Comparison of ENCODE assay signal across 8 mouse cellular contexts in genomic region chr3:129429161-129430111, GRCm38 (mm10).
DNase-seq lines count a peak whose midpoint lies in the region; ATAC-seq lines count a peak whose summit lies in the region.

No protein-coding gene starts in this region.

- peak; percentile 24 for DNase-seq in embryo, embryonic 11 days
- no peak for DNase-seq in embryo, embryonic 9.5 days (ENCODE audit: extremely low spot score)
- DNase-seq in ovary, postnatal 36 days (ENCODE audit: low spot score): peak; percentile 16
- DNase-seq in ovary, postnatal 10 days (ENCODE audit: low spot score): no peak
- peak; percentile 29 for DNase-seq in induced T-regulatory cell, adult 2 months (ENCODE audit: low read depth)
- no peak for DNase-seq in layer of hippocampus, adult 8-10 months (ENCODE audit: low spot score in 2 of 2)

- H3K27ac ChIP-seq in midbrain, embryonic 13.5 days: peak overlapping the region; percentile 47; the same call in 1 of the 2 replicates

- ATAC-seq in midbrain, embryonic 13.5 days: peak; percentile 76
- ATAC-seq in megakaryocyte-erythroid progenitor cell, adult 5-6 weeks (replicated peaks; ENCODE audit: low FRiP score, low TSS enrichment, poor library complexity, severe bottlenecking): no peak

- 53% methylated on average over 8 of the region's 8 CpGs for WGBS in midbrain, embryonic 13.5 days

- H3K27me3 ChIP-seq in midbrain, embryonic 13.5 days: no peaks in the 10 kb centered on the region

- no peaks in the 10 kb centered on the region for H3K36me3 ChIP-seq in midbrain, embryonic 13.5 days

- H3K4me3 ChIP-seq in midbrain, embryonic 13.5 days (replicated peaks): no peak overlapping the region

- H3K4me1 ChIP-seq in midbrain, embryonic 13.5 days (replicated peaks): peaks cover 4% of the 10 kb centered on the region; the same call in 1 of the 2 replicates

- no peak overlapping the region for H3K9ac ChIP-seq in midbrain, embryonic 13.5 days (replicated peaks)

- no peaks in the 10 kb centered on the region for H3K9me3 ChIP-seq in midbrain, embryonic 13.5 days

- no peak overlapping the region for H3K4me2 ChIP-seq in midbrain, embryonic 13.5 days (replicated peaks)

Comparison
In these comparisons a context has a peak if more than half of its experiments do, and no peak if none do; other contexts are left out.
1. DNase-seq: peak in embryo, embryonic 11 days (single experiment), ovary, postnatal 36 days (single experiment) and induced T-regulatory cell, adult 2 months (single experiment); none in embryo, embryonic 9.5 days (single experiment), ovary, postnatal 10 days (single experiment) and layer of hippocampus, adult 8-10 months (0 of 2).